Mouse (Mus musculus): ENCODE results near the gene Akain1.

Gene Akain1

GRCm38 (mm10) chr17:69438990-69439491 is at the start of gene Akain1:
TSS of gene Akain1 (plus strand) at chr17:69439326.
- DNase-seq (ENCODE audit: low spot score): no peak

GRCm38 (mm10) chr17:69396147-69397033 is 42.7 kb upstream of the Akain1 start:
- no peak for DNase-seq (ENCODE audit: low spot score)

GRCm38 (mm10) chr17:69397163-69397562 is 42.0 kb upstream of the Akain1 start:
- no peak for DNase-seq (ENCODE audit: low spot score)

DNA sequence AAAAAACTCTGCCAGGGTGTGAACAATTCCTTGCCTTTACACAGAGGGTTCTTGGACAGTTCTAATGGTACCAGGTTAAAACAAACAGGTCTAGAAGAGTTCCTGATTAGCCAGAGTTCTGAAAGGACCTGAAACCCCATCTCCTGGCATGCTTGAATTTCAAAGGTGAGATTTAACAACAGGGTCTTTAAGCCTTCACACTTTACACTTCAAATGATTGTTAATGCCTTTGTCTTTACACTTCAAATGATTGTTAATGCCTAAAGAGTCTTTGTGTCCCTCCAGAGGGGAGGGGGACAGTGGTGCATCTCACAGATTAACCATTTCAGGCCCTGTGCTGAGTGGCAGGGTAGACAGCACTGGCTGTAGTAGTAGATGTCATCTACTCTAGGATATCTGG is 41.0 kb upstream of the Akain1 start:
- no peak for DNase-seq (ENCODE audit: low spot score)

- DNase-seq (ENCODE audit: low spot score): no peak
Measured at GRCm38 (mm10) chr17:69401146-69401545, 38.0 kb upstream of the Akain1 start.

DNA sequence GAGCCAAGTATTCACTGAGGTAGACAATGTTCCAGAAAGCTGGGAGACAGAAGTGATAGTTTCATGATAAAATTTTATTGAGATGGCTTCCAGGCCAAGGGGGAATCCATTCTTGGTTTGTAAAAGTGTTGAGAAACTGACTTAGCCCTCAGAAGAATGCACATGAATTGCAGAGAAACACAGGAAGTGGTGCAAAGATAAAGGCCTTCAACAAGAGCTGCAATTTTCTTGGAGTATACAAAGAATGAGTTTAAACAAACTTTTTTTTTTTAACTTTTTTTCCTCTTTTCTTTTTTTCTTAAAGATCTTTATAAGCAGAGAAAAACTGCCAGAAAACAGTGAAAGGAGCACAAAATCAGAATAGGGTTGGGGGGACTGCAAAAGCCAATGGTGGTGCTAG is 23.0 kb upstream of the Akain1 start:
- no peak for DNase-seq (ENCODE audit: low spot score)

DNA sequence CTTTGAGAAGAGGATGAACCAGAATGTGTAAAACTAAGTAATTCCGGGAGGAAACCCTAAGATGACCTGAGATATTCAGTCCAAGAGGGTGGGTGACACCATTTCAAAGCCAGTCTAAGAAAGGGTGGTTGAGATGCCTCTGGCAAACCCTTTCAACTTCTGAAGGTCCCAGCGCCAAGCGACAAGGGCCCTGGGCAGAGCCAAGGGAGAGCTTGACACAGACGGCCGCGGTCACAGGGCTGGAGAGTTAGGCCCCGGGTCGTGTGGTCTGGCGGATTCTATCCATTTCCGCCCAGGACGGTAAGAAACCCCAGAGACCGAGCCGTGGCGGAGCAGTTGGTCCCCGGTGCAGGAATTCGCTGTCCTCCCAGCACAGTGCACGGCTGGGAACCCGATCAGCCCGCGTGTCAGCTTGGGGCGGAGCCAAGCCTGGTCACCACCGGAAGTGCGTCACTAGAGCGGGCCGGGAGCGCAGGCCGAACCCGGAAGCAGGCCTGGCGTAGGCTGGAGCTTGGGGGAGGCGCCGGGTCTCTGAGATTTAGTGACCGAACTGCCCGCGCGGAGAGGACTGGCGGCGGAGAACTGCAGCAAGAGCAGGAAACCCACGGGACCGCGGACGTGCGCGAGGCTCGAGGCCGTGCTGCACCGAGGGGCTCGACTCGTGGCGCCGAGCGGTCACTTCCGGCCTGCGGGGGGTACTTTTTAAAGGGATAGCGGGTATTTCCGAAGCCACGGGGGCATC is 22.0 kb upstream of the Akain1 start:
- DNase-seq (ENCODE audit: low spot score): peak; percentile 84

GRCm38 (mm10) chr17:69417724-69418373 is 21.3 kb upstream of the Akain1 start:
- no peak for DNase-seq (ENCODE audit: low spot score)

- DNase-seq (ENCODE audit: low spot score): no peak
Measured at GRCm38 (mm10) chr17:69421592-69421991, 17.5 kb upstream of the Akain1 start.

DNA sequence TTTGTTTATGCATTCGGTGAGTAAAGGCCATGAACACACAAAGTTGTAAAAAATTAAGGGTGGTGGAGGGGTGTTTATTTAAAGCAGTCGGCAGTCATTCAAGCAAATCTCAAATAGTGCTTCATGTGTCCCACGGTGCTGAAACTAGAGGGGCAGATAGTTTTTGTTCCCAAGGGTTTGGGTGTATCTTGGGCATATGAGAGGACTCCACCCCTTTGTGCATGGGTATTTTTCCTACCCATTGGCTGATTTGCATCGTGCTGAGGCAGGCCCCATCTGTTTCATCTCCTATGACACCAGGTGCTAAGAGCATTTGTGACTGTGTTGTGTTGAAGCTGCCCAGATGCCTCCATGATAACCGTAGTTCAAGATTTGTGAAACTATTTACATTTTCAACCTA is 1.3 kb upstream of the Akain1 start:
- no peak for DNase-seq (ENCODE audit: low spot score)

DNA sequence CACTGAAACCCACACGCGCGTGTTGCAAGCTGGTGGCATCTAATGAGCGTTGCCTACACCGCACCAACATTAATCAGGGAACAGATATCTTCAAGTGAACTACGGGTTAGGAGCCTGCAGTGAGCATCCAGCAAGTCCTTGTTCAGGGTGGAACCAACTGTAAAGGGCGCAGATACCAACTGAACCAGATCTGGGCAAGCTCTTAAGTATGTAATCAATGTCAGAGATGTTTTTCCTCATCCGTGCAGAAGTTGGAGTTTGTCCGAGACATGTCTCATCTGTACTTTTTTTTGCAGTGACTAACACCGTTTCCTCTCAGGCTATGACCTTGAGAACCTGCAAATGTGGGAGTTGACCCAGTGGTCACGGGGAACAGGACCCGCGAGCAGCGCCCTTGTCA is 640 bp upstream of the Akain1 start:
- DNase-seq (ENCODE audit: low spot score): no peak

GRCm38 (mm10) chr17:69439571-69440480 is 700 bp downstream of the Akain1 start:
- no peak for DNase-seq (ENCODE audit: low spot score)

- no peak for DNase-seq (ENCODE audit: low spot score)
Measured at GRCm38 (mm10) chr17:69441041-69441440, 1.9 kb downstream of the Akain1 start.

DNA sequence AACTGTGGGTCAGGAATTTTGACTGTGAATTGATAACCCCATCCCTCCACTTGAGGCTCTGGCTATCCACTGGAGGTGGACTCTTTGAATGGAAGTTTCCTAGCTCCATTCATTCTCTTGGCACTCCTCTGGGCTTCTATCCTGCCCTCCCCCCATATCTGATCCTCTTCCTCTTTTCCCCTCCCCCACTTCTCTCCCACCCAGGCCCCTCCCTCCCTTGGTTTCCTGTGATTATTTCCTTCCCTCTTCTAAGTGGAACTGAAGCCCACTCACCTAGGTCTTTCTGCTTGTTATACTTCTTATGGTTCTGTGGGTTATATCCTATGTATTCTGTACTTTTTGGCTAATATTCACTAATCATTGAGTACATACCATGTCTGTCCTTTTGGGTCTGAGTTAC is 9.6 kb downstream of the Akain1 start:
- DNase-seq (ENCODE audit: low spot score): no peak

- no peak for DNase-seq (ENCODE audit: low spot score)
Measured at GRCm38 (mm10) chr17:69461680-69462079, 22.6 kb downstream of the Akain1 start.

- DNase-seq (ENCODE audit: low spot score): no peak
Measured at GRCm38 (mm10) chr17:69463037-69463436, 23.9 kb downstream of the Akain1 start.

DNA sequence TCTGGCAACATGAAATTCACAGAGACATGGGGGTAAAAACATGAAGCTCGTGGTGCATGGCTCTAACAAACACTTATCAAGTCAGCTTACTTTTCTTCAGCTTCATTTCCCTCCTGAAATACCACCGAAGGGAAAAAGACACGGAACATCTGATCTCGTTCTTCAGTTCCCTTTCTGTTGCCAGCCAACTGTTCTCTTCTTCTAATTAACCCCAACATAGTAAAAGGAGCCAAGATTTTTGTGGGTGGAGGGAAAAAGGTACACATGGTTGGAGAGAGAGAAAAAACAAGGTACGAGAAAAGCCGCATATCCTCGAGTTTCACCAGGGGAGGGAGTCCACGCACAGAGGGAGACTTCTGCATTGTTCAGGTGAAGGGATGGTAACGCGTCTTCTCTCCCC is 32.0 kb downstream of the Akain1 start:
- DNase-seq (ENCODE audit: low spot score): no peak

GRCm38 (mm10) chr17:69472401-69472800 is 33.3 kb downstream of the Akain1 start:
- no peak for DNase-seq (ENCODE audit: low spot score)

- DNase-seq (ENCODE audit: low spot score): no peak
Measured at GRCm38 (mm10) chr17:69474084-69474483, 35.0 kb downstream of the Akain1 start.

DNA sequence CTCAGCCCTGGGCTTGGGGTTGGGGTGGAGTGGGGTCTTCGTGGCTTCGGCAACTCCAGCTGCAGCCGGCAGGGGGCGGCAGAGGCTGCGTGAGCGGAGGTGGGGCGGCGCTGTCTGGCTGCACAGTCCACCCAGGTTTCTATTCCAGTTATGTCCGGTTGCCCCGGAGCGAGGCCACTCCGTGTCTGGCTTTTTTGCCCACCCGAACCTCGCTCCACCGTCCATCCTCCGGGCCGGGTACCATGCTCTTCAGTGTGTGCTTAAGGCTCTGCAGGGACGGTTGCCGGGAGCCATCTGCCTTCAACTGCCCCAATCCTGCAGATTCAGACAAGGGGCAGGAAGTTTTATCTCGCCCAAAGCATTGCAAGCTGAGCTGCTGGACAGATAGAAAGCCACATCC is 36.3 kb downstream of the Akain1 start:
- no peak for DNase-seq (ENCODE audit: low spot score)

DNA sequence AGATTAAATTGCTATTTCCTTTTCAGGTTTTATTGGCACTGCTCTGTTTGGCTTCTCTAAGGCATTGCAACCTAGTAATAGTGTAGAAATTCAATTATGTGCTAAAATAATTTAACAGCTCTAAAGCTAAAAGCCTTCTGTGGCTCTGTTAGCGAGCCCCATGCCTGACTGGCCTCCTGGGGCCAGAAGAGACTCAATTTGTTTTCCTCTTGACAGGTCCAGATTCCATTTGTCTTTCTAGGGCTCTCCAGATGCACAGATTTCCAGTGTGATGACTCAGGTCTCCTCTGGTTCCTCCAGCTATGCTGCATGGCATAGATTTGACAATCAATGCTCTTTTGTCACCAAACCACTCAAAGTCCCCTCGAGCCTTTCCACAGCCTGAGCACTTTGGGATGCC is 38.4 kb downstream of the Akain1 start:
- no peak for DNase-seq (ENCODE audit: low spot score)

DNA sequence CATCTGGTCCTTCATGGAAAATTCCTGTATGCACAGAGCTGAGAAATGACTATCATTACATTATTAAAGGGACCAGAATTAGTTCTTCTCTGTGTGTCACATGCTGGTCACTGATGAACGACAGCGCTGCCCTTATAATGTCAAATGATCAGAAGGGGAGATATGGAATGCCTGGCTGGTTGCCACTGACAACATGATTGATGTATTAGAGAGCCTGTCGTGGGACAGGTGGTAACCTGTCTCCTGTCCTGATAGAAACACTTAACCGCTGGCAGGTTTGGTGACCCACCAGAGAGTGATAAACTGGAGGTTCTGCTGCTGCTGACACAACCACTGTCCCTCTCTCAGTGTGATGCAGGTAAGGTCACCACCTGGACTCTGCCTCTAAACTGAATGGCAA is 40.1 kb downstream of the Akain1 start:
- no peak for DNase-seq (ENCODE audit: low spot score)

All from layer of hippocampus, adult 9-10 months (tissue).